Mouse (Mus musculus): ENCODE results near the gene Kif26b.

Kif26b gene

DNA sequence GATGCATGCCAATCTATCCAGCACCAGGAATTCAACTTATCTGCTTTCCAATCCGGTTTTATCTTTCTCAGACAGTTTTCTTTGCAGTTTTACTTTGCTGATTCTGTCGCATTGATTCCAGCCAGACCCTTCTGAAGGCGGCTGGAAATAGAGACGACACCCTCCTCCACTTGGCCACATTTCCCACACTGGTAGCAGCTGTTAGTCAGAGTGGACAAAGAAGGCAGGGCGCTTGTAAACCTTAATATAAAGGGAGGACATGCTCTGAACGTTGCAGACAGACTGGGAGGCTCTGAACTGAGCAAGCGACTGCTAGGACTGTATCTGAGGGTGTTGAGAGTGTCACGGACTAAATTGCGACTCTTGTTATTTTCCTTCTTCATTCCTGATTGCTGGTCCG, 11.3 kb downstream of the Kif26b start:
- DNase-seq (ENCODE audit: low spot score in 2 of 2) = no peak

DNA sequence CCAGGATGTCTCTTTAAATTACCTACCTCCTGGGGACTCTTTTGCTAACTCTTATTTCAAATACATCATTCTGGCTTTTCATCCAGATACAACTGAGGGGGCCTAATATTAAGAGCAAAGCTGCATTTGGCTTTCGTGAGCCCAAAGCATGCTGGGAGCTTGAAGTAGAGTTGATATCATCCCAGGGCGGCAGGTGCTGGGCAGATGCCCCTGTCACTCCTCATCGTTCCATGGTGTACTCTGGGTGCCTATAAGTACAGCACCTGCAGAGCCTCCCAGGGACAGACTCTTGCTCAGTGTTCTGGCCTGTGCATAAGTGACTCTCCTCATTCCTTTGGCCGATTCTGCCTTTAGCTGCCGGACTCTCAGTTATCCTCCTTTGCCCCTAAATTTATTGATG, 13.5 kb downstream of the Kif26b start:
- no peak for DNase-seq (ENCODE audit: low spot score in 2 of 2)

DNA sequence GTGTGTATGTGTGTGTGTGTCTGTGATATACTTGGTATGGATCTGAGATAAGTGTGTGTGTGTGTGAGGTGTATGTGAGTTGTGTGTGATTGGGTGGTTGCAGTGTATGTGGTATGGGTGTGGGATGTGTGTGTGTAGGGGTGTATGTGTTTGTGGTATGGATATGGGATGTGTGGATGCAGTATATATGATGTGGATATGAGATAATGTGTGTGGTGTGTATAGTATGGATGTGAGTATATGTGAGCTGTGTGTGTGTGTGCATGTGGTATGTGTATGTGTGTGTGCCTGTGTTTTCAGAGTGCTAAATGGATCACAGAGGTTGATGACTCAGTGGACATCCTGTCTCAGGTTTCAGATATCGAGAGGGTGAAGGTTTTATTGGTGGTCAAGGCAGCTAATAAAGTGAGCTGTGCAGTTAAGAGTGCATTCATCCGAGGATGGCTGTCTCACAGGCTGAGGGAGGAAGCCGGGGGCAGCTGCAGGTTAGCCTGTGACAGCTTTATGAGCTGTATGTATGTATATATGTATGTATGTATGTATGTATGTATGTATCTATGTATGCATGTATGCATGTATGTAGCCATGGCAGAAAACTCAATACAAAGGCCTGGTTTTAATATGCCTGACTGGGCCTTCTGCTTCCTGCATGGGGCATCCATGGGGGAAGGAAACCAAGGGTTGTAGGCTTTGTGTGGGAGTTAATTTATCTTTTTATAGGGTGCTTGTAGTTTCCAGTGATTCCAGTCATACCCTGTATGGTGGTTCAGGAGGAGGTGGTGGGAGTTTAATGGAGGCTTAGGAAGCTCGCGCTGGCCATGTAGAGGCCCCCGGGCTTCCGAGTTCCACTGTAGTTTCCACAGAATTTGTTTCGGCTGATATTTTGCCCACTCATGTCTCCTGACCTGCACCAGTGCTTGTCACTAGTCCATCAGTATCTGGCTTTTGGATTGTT, 14.3 kb downstream of the Kif26b start:
- no peak for DNase-seq (ENCODE audit: low spot score in 2 of 2)

DNA sequence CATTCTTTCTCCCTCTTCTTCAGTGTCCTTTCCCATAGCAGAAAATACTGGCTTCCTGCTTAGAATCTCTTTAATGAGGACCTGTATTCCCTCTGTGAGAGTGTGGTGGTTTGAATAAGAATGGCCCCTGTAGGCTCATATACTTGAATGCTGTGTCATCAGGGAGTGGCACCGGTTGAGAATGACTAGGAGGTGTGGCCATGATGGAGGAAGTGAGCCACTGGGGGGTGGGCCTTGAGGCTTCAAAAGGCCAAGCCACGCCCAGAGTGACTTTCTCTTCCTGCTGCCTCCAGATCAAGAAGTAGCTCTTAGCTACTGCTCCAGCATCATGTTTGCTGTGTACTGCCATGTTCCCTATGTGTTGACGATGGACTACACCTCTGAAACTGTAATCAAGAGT, 15.7 kb downstream of the Kif26b start:
- DNase-seq (ENCODE audit: low spot score in 2 of 2) = no peak

DNA sequence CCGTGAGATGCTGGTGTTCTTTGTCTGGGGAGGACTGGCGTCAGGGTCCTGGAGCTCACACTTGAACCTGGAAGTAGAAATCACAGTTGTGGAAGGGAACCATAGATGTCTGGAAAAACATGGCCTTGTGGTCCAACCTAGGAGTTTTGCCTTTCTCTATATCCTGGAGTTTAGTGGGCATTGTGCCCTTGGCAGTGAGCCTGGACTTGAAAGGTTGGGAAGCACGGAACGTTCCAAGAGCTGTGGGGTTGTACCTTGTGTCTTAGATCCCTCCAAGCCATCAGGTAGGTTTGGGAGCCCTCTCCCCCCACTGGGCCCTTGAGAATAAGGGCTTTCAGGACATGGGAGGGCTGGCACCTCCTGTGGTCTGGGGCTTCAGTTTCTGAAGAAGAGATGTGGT, 20.7 kb downstream of the Kif26b start:
- no peak for DNase-seq (ENCODE audit: low spot score in 2 of 2)

DNA sequence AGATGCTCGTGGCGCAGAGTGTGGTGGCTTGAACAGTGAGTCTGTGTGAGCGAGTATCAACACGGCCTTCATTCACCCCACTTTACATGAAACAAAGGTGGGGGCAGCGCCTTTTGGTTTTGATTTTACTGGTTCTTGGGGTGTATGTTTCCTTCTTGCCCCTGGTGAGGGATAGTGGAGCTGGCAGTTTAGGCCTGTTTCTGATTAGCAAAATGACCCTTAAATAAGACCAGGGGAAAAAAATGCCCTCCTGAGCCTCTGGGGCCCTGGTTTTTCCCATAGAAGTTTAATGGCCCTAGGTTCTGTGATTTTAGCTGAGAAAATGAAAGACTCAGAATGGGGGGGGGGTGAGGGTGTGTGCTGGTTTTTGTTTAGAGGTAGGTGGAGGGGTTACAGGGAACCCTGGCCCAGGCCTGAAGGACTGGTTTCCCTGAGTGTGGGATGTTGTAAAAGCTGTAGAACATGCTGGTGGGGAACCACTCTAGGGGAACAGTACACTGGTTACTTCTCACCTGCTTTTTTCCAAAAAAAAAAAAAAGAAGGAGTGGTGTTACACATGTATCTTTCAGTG, 21.6 kb downstream of the Kif26b start:
- no peak for DNase-seq (ENCODE audit: low spot score in 2 of 2)

DNA sequence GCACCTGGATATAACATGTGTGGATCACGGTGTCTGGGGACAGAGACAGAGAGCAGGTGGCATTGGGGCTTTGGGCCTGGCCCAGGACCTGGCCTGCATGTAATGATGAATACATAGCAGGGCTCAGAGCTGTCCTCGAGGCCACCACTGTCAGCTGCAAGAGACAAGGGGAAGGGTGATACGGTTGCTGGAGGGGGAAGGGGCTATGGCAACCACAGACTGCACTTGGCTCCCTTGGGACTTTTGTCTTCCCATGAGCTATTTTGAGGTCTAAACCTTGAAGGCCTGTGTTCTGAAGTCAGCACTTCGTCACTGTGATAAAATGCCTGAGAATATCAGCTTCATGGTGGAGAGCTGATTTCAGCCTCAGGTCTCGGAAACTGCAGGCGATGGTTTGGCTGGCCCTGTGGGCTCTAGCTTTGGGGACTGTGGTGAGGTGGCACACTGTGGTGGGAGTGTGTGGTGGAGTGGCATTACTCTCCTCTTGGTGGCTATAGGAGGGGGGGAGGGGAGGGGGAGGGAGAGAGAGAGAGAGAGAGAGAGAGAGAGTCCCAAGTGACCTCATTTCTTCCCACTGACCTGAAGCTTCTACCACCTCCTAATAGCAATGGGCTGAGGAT, 23.5 kb downstream of the Kif26b start:
- DNase-seq (ENCODE audit: low spot score in 2 of 2) = no peak

DNA sequence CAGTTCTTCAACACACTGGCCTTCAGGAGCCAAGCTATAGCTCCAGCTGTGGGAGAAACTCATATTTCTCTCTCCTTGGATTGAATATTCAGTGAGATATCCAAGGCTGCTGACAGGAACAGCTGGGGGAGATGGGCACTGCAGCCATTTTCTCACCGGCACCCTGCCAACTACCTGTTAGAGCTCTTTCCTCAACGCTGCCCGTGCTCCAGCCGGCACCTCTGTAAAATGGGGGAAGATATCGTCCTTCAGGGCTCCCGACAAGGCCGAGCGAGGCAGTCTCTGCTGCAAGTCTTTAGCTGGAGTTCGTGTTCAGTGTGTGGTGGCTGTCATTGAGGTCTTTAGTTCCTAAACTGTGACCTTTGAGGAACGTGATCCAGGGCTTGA, 24.0 kb downstream of the Kif26b start:
- no peak for DNase-seq (ENCODE audit: low spot score in 2 of 2)

DNA sequence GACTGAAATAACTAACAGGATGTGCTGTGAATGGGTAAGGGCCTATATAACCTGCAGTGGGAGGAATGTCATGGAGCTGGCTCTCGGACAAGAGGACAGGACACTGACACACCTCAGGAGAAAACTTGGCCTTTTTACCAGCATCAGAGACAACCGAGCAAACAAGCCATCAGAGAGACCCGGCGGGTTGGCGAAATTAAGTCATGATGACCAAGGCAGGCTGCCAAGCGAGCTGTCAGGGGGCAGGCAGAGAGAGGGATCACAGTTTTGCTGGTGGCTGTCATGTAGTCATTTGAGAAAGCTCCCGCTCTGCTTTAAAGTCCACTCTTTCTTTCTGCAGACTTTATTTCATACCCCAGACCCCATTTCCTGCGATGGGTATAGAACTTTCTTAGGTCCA, 27.3 kb downstream of the Kif26b start:
- no peak for DNase-seq (ENCODE audit: low spot score in 2 of 2)

DNA sequence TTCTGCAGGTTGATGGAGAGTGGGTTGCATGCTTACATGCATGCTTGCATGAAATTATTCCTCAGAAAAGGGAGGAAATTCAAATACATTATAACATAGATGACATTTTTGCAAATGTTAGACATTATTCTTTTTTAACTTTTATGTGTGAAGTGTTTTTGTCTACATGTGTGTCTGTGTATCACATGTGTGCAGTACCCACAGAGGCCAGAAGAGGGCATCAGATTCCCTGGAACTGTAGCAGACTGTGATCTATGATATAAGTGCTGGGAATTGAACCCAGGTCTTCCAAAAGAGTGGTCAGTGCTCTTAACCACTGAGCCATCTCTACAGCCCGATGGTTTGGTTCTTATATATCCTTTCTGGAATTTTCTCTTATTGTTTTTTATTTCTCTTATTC, 31.1 kb downstream of the Kif26b start:
- no peak for DNase-seq (ENCODE audit: low spot score in 2 of 2)

DNA sequence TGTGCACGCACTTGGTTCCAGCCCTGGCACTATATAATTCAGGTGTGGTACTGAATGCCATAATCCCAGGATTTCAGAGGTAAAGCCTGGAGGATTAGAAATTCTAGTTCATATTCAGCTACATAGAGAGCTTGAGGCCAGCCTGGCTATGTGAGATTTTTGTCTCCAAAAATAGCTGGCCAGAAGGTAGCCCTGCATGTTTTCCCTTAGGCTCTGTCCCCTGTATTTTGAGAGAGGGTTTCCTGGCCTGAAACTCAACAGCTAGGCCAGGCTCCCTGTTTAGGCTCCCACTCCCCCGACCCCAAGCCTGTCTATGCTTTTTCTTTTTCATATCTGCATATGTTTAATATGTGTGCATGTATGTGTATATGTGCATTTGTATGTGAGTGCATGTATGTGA, 34.9 kb downstream of the Kif26b start:
- no peak for DNase-seq (ENCODE audit: low spot score in 2 of 2)

DNA sequence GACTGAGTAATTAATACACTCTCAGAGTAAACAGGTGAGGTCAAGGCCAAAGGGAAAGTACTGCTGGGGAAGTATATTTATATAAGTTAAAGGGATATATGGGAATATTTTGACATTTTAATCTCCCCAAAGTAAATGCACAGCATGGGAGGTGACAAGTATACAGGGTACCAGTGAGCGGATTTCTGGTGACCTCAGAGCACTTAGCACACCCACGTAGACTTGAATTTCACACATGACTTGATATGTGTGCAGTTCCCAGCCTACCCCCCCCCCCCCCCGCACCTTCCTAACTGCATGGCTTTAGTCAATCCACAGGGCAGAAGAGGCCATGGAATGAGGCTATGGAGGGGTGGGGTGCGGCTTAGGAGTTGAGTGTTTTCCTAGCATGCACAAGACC, 35.9 kb downstream of the Kif26b start:
- no peak for DNase-seq (ENCODE audit: low spot score in 2 of 2)

DNA sequence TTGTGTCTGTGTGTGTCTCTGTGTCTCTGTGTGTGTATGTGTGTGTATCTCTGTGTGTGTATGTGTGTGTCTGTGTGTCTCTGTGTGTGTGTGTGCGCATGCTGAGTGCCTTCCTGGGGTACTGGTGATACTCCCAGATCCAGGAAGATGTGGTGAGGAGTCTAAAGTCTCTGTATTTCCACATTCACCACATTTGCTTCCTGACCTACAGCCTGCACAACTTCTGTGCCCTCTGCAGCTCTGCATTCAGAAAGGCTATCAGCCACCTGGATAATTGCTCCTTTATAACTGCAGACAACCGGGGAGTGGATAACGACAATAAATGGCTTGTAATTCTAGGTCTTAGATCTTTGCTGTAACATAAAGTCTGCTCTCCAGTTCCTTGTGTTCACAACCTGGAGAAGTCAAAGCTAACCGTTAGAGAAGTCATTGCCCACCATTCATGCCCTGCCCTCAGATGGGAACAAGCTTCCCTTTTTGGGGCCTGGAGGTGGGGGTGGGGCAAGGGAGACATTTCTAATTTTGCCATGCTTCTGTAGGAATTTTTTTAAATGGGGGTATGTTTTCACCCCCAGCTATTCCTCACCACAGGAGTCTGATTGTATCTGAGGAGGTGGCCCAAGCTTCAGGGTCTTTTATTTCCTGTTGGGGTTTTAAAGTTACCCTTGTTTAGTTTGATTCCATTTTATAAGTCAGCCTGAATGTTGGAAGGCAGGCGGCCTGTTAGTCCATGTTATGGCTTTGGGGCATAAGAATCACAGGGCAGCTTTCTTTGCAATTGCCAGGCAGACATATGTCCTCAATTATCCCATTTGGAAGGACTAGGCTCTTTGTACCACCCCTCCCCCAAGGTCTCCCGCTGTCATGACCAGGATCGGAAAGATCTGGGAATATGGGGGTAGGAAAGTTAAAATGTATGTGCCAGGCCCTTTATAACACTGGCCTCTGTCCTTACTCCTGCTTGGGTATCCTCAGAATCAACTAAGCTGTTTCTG, 39.9 kb downstream of the Kif26b start:
- DNase-seq (ENCODE audit: low spot score in 2 of 2) = no peak

DNA sequence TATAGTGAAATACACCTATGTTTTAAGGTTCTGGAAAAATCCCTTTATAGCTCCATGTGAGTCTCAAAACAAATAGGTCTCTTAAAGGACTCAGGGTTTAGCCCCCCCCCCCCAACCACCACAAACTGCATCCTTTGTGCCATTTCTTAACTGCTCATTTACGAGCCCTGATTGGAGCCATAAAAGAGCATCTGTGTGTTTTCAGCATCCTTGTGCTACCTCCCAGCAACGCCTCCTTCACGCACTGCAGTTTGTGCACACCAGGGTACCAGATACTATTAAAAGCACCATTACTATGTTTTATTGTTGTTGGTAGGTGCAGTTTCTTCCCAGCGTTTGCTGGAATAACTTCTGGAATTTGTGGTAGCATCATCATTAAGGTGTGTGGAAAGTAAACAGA, 42.1 kb downstream of the Kif26b start:
- DNase-seq (ENCODE audit: low spot score in 2 of 2) = no peak

DNA sequence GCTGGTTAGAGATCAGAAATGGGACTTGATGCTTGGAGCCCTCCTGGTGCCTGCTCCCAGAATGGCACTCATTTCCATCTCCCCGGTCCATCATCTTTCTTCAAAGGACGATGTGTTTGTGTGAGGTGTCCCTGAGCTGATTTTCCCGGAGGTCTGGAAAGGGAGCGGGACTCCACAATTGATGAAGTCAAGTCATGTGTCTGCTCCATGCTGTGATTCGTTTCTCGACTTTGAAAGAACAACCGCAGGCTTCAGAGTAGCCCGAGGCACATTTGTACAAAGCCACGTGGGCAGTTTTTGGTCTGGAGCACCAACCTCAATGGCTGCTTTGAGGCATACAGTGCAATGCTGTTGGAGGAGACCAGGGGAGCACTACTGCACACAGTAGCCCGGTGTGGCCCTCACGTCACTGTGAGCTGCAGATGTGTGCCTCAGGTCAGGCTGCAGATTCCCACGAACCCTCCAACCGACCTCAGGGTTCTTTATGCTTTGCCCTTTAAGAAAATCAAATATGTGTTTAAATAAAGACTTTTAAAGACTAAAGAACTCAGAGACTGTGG, 43.0 kb downstream of the Kif26b start:
- DNase-seq (ENCODE audit: low spot score in 2 of 2) = no peak

DNA sequence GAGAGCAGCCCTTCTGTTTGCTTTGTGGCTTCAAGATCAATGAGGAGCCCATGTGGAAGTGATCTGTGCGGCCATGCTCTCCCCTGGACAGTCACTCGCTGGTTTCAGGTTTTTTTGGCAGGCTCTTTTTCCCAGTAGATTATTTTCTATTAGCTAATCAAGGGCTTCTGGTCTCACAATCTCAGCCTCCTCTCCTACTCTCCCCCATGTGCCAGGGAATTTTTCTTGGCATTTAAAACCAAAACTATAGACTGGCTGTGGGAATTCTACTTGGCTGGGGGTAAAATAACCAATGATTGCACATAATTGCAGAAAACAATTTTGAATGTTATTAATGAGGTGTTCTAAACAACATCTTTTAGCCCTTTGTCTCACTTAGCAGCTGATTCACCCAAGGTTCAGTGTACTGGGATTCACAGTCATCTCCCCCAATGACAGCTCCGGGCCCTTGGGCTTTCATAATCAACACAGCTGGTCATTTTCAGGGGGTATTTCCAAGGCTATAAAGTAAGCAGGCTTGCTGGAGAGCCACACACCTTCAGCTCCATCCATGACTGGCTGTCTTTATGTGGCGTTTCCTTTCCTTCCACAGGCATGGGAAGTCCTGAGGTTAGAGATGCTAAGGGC, 44.6 kb downstream of the Kif26b start:
- no peak for DNase-seq (ENCODE audit: low spot score in 2 of 2)

DNA sequence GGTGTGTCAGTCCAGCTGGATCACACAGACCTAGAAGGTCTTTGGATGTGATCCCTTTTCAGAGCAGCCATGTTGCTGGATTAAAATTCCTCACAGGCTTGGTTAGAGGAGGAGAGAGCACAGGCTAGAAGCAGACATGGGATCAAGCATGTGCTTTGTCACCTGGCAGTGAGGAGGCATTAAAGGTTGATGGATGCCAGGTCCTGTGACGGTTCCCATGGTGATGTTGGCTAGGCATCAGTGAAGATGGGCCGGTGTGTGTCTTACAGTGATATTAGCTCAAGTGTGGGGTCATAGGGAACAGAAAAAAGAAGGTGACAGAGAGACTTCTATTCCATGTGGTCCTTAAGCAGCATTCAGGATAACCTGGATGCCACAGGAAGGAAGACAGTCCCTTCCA, 46.8 kb downstream of the Kif26b start:
- DNase-seq (ENCODE audit: low spot score in 2 of 2) = no peak

DNA sequence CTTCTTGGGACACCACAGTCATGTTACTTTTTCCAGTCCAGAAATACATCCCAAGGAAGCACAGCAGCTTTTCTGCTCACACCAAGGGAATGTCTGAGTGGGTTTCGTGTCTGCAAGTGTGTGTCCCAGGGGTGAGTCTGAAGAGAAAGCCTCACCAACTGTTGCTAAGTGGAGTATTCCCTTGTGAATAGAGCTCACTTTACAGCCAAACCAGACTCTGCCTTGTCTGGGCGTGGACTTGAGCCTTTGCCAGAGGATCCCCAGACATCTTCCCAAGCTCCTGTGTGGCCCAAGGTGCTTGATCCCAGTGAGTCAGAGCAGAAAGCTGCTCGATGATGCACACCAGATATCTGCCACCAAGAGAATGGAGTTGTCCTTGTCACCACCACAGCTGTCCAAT, 48.0 kb downstream of the Kif26b start:
- no peak for DNase-seq (ENCODE audit: low spot score in 2 of 2)

DNA sequence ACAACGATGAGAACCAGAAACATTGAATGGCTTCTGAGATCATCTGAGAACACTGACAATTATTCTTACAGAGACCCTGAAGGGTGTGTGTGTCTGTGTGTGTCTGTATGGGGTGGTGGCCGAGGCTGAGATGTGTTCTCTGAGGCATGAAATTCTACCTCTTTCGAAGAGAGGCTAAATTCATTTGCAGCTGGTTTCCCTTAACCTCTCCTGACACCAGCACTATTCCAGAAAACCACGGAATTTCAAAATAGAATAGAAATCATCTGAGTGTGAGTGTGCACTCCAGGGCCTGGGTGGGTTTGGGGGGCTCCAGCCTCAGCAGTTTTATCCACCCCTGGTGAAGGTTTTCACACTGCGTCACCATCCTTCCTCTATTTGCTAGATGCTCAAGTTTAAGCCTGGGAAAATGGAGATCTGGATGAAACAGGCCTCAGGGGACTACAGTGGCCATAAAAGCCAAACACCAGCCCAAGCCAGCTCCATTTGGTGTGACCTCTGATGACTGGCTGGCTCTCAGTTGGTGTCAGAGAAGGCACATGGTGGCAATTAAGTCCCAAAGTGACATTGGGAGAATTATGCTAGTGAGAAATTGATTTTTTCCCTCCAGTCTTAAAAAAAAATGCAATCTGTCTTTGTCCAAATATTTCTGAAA, 56.6 kb downstream of the Kif26b start:
- DNase-seq (ENCODE audit: low spot score in 2 of 2) = no peak

All from frontal cortex, postnatal 10 days (tissue).